Mouse (Mus musculus): ENCODE measurements around the gene Ifitm6. TPM values are rescaled to one million over a fixed set of nuclear protein-coding genes. Genes with fewer than 3 reads are reported as not detected.
"Not testable (repeated sequence)": the region's sequence is repeated elsewhere in the genome, so short reads cannot be mapped to it uniquely, and the experiment has no call there.

Ifitm6 gene
- total RNA-seq (2022), result 1 to 10 TPM in 1 of 4 experiments, not detected in 3; 4.9 TPM

DNA sequence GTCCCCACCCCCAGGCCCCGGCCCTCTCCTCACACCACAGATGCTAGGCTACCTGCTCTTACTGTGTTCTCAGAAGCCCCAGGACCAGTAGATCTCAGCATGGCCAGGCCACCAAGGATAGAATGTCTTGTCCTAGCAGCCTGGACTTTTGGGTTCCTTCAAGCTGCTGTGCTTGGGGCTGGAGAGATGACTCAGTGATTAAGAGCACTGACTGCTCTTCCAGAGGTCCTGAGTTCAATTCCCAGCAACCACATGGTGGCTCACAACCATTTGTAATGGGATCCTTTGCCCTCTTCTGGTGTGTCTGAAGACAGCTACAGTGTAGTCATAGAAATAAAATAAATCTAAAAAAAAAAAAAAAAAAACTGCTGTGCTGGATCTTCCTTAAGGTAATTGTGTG is at the start of gene Ifitm6:
Gene Ifitm6, minus strand, starts transcription at position 101 of the 400 bp plus-strand sequence.
- DNase-seq (ENCODE audit: low spot score), result not testable (repeated sequence)

DNA sequence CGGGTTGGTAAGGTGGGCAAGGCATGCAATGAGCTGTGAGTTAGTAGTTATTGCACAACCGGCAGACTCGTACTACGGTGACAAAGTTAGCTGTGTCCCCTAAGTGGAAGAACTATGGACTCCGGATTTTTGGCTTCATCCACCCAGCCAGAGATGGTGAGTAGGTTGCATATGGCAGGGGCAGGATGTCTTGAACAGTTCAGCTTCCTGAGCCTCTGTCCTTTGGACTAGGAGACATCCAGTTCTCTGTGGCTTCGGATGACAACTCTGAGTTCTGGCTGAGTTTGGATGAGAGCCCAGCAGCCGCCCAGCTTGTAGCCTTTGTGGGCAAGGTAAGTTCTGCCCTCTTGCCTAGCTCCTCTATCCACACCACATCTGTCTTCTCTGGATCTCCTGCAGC is 46.9 kb upstream of the Ifitm6 start:
- no peak for DNase-seq (ENCODE audit: low spot score)

- no peak for DNase-seq (ENCODE audit: low spot score)
Observed at GRCm38 (mm10) chr7:141064175-141064574, 46.5 kb upstream of the Ifitm6 start.

GRCm38 (mm10) chr7:141063353-141063752 is 45.6 kb upstream of the Ifitm6 start:
- DNase-seq (ENCODE audit: low spot score), result no peak

- DNase-seq (ENCODE audit: low spot score), result no peak
Observed at GRCm38 (mm10) chr7:141062525-141062924, 44.8 kb upstream of the Ifitm6 start.

DNA sequence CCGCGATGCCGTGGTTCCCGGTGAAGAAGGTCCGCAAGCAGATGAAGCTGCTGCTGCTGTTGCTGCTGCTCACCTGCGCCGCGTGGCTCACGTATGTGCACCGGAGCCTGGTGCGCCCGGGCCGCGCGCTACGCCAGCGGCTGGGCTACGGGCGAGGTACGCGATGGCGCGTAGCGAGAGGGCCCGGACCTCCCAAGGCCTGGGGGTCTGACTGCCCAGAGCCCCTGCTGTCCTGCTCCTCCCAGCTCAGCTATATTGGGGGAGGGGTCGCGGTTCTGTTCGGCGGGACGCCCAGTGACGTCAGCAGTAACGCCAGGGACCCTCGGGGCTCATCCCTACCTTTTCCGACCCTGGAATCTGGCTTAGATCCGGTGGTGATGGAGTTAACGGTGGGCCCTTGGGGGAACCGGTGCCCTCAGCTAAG is 43.6 kb upstream of the Ifitm6 start:
- no peak for DNase-seq (ENCODE audit: low spot score)

GRCm38 (mm10) chr7:141060426-141061242 is 42.9 kb upstream of the Ifitm6 start, which contains the start of gene B4galnt4:
B4galnt4 (plus strand) TSS chr7:141061104.
- DNase-seq (ENCODE audit: low spot score), result peak; percentile 23

DNA sequence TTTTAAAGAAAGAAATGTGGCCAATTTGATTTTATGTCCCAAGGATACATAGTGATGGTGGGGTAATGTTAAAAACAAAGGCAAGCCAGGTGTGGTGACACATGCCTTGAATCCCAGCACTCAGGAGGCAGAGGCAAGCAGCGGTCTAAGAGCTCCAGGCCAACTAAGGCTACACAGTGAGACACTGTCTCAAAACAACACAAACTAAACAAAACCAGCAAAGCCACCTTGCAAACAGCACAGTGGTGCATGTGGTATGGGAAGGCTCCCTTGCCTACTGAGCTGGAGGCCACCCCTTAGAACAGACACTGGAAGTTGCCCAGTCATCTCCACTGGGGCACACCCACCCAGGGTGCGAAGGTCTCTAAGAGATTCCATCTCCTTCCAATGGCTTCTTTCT is 42.2 kb upstream of the Ifitm6 start:
- no peak for DNase-seq (ENCODE audit: low spot score)

DNA sequence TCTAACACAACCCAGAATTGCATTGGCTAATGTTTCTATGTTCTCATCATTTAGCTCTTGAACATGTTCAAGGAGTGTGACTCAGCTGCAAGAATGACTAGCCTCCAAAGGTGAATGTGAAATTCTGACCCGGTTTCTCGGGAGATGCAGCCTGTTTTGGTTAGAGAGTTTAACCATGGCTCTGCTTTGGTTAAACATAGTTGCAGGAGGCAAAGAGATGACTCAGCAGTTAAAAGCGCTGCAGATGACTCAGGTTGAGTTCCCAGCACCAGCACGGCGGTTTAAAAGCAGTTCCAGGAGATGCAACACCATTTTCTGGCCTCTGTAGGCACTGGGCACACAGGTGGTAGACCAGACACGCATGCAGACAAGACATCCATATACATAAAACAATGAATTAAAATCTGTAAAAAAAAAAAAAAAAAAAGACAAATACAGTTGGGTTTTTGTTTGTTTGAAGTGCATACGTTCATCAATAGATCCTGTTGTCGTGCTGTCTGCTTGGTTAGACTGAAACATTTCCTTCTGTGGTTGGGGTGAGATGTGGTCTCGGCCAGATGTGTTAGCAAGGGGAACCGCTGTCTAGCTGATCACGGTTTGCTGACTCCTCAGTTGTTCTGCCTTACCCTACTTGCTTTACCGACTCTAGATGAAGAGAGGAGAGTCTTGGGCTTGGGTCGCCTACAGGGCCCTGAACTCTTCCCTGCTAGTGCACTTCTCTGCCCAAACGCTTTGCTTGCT is 41.0 kb upstream of the Ifitm6 start:
- DNase-seq (ENCODE audit: low spot score), result no peak

DNA sequence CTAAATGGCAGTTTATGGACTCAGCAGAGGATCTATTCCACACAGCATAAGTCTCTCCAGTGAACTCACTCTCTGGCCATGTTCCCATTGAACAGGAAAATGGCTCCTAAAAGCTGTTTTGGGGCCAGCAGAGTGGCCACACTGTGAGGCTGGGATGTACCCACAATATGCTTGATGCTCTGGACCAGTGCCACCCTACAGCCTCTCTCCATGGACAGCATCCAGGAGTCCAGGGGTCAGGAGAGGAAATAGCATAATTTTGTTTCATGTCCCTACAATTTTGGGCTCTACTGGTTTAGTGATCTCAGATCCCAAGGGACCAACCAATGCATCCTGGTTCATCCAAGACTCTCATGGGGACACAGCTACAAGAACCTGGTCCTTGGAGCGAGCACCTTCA is 39.8 kb upstream of the Ifitm6 start:
- no peak for DNase-seq (ENCODE audit: low spot score)

GRCm38 (mm10) chr7:141056976-141057375 is 39.3 kb upstream of the Ifitm6 start:
- no peak for DNase-seq (ENCODE audit: low spot score)

- no peak for DNase-seq (ENCODE audit: low spot score)
Observed at GRCm38 (mm10) chr7:141055785-141056184, 38.1 kb upstream of the Ifitm6 start.

GRCm38 (mm10) chr7:141052421-141052820 is 34.7 kb upstream of the Ifitm6 start:
- no peak for DNase-seq (ENCODE audit: low spot score)

- DNase-seq (ENCODE audit: low spot score), result no peak
Observed at GRCm38 (mm10) chr7:141052016-141052415, 34.3 kb upstream of the Ifitm6 start.

DNA sequence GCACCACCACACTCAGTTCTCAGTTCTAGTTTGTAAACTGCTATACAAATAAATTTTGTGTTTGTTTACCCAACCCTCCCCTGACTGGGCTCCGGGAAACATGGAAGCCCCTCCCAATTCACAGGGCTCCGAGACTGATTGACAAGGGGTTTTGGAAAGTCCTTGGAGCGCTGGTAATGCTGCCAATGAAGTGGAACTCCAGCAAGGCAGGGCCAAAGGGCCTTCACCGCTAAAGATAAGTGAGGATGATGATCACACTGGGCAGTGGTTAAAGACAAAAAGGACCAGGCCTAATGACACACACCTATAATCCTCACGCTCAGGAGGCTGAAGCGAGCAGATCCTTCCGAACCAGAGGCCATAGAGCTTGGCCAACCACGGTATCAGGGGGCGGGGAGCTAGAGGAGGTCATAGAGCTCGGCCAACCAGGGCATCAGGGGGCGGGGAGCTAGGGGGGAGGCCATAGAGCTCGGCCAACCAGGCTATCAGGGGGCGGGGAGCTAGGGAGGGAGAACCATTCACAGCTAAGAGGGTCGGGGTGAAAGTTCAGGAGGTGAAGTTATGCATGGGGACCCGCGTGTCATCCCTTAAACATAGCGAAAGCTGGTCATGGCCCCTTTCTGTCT is 33.4 kb upstream of the Ifitm6 start:
- DNase-seq (ENCODE audit: low spot score), result no peak

DNA sequence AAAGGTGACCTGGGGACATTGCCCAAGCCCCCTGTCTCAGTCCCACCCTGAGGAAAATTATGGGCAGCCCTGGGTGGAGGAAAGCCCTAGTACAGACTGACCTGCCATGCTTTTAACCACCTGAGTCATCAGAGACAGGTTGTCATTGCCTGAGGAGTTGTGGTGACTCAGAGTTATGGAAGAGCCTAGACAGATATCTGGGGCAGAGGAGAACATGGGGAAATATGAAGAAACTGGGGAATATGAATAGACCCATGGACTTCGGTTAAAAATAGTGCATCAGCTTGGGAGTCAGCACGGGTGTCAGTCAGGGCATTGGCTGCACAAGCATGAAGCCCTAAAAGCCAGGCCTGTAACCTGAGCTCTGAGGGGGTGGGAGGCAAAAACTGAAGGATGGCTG is 31.6 kb upstream of the Ifitm6 start:
- DNase-seq (ENCODE audit: low spot score), result no peak

DNA sequence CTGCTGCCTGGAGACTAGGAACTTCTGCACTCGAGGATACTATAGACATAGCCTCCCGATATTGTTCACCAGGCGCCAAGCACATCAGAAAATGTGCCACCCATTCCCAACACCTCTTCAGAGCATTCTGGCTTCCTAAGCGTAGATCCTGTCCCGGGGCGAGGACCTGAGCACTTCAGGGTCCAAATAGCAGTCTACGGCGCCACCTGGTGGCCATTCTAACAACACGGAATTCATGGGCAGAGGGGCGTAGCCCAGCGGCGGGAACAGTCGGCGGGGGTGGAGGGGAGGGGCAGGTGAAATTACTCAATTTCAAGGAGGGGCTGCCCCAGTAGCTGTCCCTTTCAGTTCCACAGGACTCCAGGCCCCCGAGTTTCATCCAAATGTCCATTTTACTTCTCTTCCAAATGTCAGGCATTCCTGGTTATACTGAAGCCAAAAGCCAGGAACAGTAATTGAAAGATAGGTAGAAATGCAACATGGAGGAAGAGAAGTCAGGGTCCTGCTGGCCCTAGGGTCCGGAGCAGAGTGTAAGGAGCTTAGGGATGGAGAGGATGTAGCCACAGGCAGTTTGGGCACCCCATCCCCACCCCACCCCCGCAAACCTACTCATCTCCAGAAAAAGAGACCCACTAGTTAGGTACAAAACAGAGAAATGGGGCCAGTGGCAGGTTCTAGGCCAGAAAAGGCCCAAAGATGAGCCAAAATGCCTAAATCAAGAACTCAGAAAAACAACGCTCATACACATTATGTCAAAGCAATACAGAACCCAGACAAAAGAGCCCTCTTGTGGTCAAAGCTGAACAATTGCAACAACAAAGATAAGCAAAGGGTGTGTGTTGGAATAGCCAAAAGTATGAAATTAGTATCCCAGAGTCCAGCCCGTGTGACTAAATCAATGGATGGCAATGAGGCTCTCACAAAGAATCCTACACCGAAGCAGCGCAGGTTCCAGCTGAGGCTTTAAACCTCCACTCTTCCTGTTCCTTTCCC is 30.8 kb upstream of the Ifitm6 start:
- peak; percentile 95 for DNase-seq (ENCODE audit: low spot score)

- DNase-seq (ENCODE audit: low spot score), result peak; percentile 92
Observed at GRCm38 (mm10) chr7:141047581-141048225, 30.0 kb upstream of the Ifitm6 start.

DNA sequence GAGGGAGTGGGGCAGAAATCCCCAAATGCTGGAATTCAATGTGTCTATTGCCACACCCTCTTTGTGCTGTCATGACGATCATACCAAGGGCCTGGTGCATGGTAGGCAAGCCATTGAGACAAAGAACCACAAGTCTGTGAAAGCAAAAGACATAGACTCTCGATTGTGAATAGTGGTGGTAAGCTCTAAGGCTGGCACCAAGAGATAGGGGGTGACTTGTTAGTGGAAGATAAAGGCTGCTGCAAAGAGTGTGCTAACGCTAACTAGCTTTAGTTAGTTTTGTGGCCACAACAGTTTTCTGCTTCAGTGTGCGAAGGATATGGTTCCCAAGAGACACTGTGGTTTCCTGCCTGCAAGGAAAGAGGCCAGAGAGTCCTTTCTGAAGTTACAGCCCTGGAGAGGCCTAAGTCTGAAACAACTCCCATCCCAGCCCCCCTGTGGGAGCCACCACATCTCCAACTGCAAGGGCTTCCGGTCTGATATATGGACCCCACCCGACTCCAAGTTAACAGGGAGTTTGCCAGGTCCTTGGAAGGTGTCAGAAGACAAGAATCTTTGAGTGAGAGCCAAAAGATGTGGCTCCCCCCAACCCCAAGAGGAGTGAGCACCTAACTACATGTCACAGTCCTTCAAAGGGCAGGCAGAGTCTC is 29.3 kb upstream of the Ifitm6 start:
- DNase-seq (ENCODE audit: low spot score), result peak; percentile 59

GRCm38 (mm10) chr7:141042539-141042938 is 24.8 kb upstream of the Ifitm6 start:
- no peak for DNase-seq (ENCODE audit: low spot score)

All from heart, adult 8-10 months (tissue).